Mouse (Mus musculus): ENCODE results near the gene Mllt1.
A peak's percentile ranks its signal among the peaks of the same experiment; 100 is the strongest.

DNA sequence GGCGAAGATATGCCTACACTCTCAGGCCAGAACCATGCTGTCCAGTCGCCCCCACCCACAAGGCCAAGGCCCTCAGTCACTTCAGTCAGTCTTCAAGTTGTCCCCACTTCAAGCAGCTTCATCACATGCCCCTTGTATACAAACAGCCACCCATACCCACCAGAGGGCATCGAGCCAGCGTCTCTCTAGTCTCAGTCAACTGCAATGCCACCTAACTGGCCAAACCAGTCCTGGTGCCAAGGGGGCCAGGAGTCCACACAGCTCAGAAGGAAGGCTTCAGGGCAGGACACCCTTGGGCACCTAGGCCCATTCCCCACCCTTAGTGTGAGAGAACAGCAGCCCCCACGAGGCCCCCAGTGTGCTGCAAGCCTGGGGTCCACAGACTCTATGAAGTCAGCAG lies 28.1 kb downstream of the Mllt1 start:
- TF ChIP-seq EP300 (IDR thresholded peaks at IDR 0.05) (peak; percentile 77), CTCF (IDR thresholded peaks at IDR 0.05) (peak; percentile 23; the same call in 1 of the 2 replicates)

Measured in lung, postnatal 0 days (tissue).